Mouse (Mus musculus) heart, postnatal 0 days (tissue): ENCODE measurements around the gene Il19. TPM values are rescaled to one million over a fixed set of nuclear protein-coding genes. Genes with fewer than 3 reads are reported as not detected.

Experiments
- ATAC-seq: fragments of 200-750 bp; cut with Nextera tagmentation; 2 replicates; pipeline ENCODE4 v1.8.0; 2017; ENCODE audit warnings: low read depth, moderate number of reproducible peaks, moderate library complexity; ENCODE audit not compliant: insufficient read depth
- DNase-seq: peaks from one replicate; pipeline ENCODE4 v3.0.0-alpha.2; 2016; ENCODE audit warnings: low spot score
- H3K27ac ChIP-seq: fragments of 300-500 bp; sonication (generic); 2 replicates; pipeline ENCODE4 v1.5.1; 2014; ENCODE audit warnings: low read depth, mild to moderate bottlenecking
- H3K27me3 ChIP-seq: fragments of 300-500 bp; sonication (generic); 2 replicates; pipeline ENCODE4 v1.6.1; 2014; ENCODE audit warnings: low read length, mixed read lengths; ENCODE audit not compliant: control insufficient read depth, insufficient read depth
- H3K36me3 ChIP-seq: fragments of 300-500 bp; sonication (generic); replicated peaks from 2 replicates; pipeline ENCODE4 v1.6.1; 2014; ENCODE audit warnings: low read length, mixed read lengths; ENCODE audit not compliant: control insufficient read depth, insufficient read depth
- H3K4me1 ChIP-seq: fragments of 300-500 bp; sonication (generic); 2 replicates; pipeline ENCODE4 v1.6.1; 2014; ENCODE audit warnings: antibody characterized with exemption; ENCODE audit not compliant: control insufficient read depth, insufficient read depth
- H3K4me2 ChIP-seq: fragments of 300-500 bp; sonication (generic); 2 replicates; pipeline ENCODE4 v1.6.1; 2014; ENCODE audit warnings: low read depth, mild to moderate bottlenecking, low read length, moderate library complexity
- H3K4me3 ChIP-seq: fragments of 300-500 bp; sonication (generic); 2 replicates; pipeline ENCODE4 v1.5.1; 2014; ENCODE audit warnings: low read depth, low read length
- H3K9ac ChIP-seq: fragments of 300-500 bp; sonication (generic); replicated peaks from 2 replicates; pipeline ENCODE4 v1.6.1; 2014; ENCODE audit warnings: low read depth, low read length, mixed read lengths
- H3K9me3 ChIP-seq: fragments of 300-500 bp; sonication (generic); replicated peaks from 2 replicates; pipeline ENCODE4 v1.6.1; 2016; ENCODE audit warnings: low read length; ENCODE audit not compliant: control insufficient read depth
- CTCF ChIP-seq: IDR thresholded peaks from 2 replicates; pipeline ENCODE4 v1.5.1; 2016; ENCODE audit warnings: antibody characterized with exemption, control low read depth, low read depth
- EP300 ChIP-seq: IDR thresholded peaks from 2 replicates; pipeline ENCODE4 v1.6.1; 2016; ENCODE audit warnings: antibody characterized with exemption, low read depth
- WGBS: fragments of 180-500 bp; shearing (Covaris S2); extraction: QIAGEN DNeasy Blood & Tissue Kit; methylation state at CpG from one replicate; pipeline ENCODE4 v1.1.7; 2014; 5-methylcytosine and 5-hydroxymethylcytosine counted together
- polyA plus RNA-seq: library from polyadenylated mRNA; unstranded; fragments of >200 nt; fragmentation: Nextera tagmentation; extraction: Ambion mirVana; gene quantifications from 2 replicates; pipeline ENCODE4 v1.2.1, GENCODE M21; 2015
- total RNA-seq: library from RNA; depleted of rRNA; stranded (reverse); fragments of >200 nt; gene quantifications from 2 replicates; pipeline ENCODE4 v1.2.3, GENCODE M21; 2014; ENCODE audit warnings: low replicate concordance; rRNA removed

Il19 gene
- total RNA-seq (not detected in 2 replicates), polyA plus RNA-seq (not detected in 2 replicates)

DNA sequence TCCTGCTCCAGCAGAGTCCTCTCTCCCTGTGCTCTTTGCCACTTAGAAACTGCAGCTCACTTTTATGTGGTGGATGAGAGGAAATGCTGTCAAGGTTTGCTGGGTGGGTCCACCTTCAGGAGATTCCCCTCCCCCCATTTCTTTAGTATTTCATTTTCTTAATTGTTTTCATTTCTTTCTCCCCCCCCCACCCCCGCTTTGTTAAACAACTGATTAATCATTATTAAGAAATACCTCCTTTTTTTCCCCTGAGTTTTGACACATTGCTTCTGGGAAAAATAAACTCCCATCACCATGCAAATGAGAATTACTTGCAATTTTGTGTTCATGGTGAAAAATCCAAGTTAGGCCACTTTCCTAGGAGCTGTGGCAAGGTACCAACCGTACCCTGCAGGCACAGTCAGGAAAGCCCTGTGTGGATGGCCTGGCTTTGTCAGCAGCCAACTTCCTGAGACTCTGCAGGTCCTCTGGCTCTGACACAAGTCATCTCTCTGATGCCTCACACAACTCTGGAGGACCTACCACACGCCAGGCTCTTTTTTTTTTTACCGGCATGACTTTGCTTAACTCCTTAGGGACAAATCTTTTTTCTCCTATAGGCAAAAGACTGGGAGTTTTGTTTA, at the start of gene Il19:
Il19 (minus strand) TSS at position 51 of the 623 bp plus-strand sequence.
- Histone ChIP-seq H3K27me3 (no peaks in the 10 kb centered on the region), H3K9me3 (no peaks in the 10 kb centered on the region), H3K27ac (no peak within 1 kb of the TSS), H3K36me3 (no peaks in the 10 kb centered on the region), H3K4me3 (no peak within 1 kb of the TSS), H3K4me1 (no peaks in the 10 kb centered on the region), H3K4me2 (no peak within 1 kb of the TSS), H3K9ac (no peak within 1 kb of the TSS)
- DNase-seq (no peak), ATAC-seq (no peak)
- TF ChIP-seq CTCF (no peak), EP300 (no peak)
- 43% methylated on average over 4 of the region's 4 CpGs for WGBS

- H3K27me3 ChIP-seq, result no peaks in the 10 kb centered on the region
- no peaks in the 10 kb centered on the region for H3K9me3 ChIP-seq
- H3K4me3 ChIP-seq, result no peak overlapping the region
- H3K4me2 ChIP-seq, result no peak overlapping the region
- no peaks in the 10 kb centered on the region for H3K4me1 ChIP-seq
- TF ChIP-seq EP300 (no peak), CTCF (no peak)
- ATAC-seq (no peak), DNase-seq (no peak)
- H3K36me3 ChIP-seq, result no peaks in the 10 kb centered on the region
- WGBS, result 78% methylated on average over 3 of the region's 3 CpGs
- no peak overlapping the region for H3K9ac ChIP-seq
- H3K27ac ChIP-seq, result no peak overlapping the region
Observed at GRCm38 (mm10) chr1:130989331-130989730, 49.4 kb upstream of the Il19 start.

- H3K27ac ChIP-seq, result no peak overlapping the region
- TF ChIP-seq CTCF (peak; percentile 52), EP300 (no peak)
- no peak overlapping the region for H3K9ac ChIP-seq
- DNase-seq, result no peak
- H3K4me2 ChIP-seq, result no peak overlapping the region
- H3K36me3 ChIP-seq, result no peaks in the 10 kb centered on the region
- peak; percentile 57; the same call in 1 of the 2 replicates for ATAC-seq
- H3K9me3 ChIP-seq, result no peaks in the 10 kb centered on the region
- no peaks in the 10 kb centered on the region for H3K4me1 ChIP-seq
- H3K4me3 ChIP-seq, result no peak overlapping the region
- no peaks in the 10 kb centered on the region for H3K27me3 ChIP-seq
Observed at GRCm38 (mm10) chr1:130987418-130987817, 47.5 kb upstream of the Il19 start.

GRCm38 (mm10) chr1:130987001-130987400, 47.1 kb upstream of the Il19 start:
- Histone ChIP-seq H3K4me1 (no peaks in the 10 kb centered on the region), H3K4me3 (no peak overlapping the region), H3K4me2 (no peak overlapping the region), H3K9me3 (no peaks in the 10 kb centered on the region), H3K36me3 (no peaks in the 10 kb centered on the region), H3K9ac (no peak overlapping the region), H3K27ac (no peak overlapping the region), H3K27me3 (no peaks in the 10 kb centered on the region)
- no peak for ATAC-seq
- no peak for DNase-seq
- no peak for TF ChIP-seq CTCF
- WGBS, result 78% methylated on average over 5 of the region's 5 CpGs

DNA sequence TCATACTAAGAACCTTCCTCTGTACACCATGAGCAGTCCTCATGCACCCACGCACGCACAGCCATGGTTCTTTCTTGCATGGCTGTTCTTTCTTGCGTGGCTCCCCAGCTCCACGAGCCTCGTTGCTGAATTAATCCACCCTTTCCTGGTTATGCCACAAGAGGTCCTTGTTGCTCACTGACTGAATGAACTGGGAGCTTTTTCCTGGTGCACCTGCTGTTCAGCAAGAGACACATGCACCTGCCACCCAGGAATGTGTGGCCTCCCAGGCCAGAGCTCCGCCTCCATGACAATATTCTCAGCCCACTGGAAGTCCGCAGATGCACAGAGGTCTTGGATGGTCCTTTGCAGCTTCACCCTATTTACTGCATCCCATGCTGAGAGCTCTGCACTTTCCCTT, 44.5 kb upstream of the Il19 start:
- DNase-seq (no peak), ATAC-seq (no peak)
- 63% methylated on average over 7 of the region's 7 CpGs for WGBS
- H3K4me3 ChIP-seq, result no peak overlapping the region
- TF ChIP-seq CTCF (peak; percentile 36), EP300 (no peak)
- H3K27ac ChIP-seq, result no peak overlapping the region
- no peak overlapping the region for H3K9ac ChIP-seq
- no peaks in the 10 kb centered on the region for H3K4me1 ChIP-seq
- no peaks in the 10 kb centered on the region for H3K9me3 ChIP-seq
- H3K4me2 ChIP-seq, result no peak overlapping the region
- no peaks in the 10 kb centered on the region for H3K36me3 ChIP-seq
- H3K27me3 ChIP-seq, result no peaks in the 10 kb centered on the region

GRCm38 (mm10) chr1:130979455-130979854, 39.5 kb upstream of the Il19 start:
- 50% methylated on average over 1 of the region's 1 CpGs for WGBS
- Histone ChIP-seq H3K9me3 (no peaks in the 10 kb centered on the region), H3K9ac (no peak overlapping the region), H3K27me3 (no peaks in the 10 kb centered on the region), H3K4me2 (no peak overlapping the region), H3K36me3 (no peaks in the 10 kb centered on the region), H3K27ac (no peak overlapping the region), H3K4me1 (no peaks in the 10 kb centered on the region), H3K4me3 (no peak overlapping the region)
- peak; percentile 26 for DNase-seq
- ATAC-seq, result no peak
- TF ChIP-seq EP300, result no peak
- peak; percentile 84 for TF ChIP-seq CTCF
